Mouse (Mus musculus) spleen, adult 2 months (tissue): Measurements from ENCODE around the gene Kl.

Experiments
- CTCF ChIP-seq: fragments of 200-500 bp; IDR thresholded peaks from 2 replicates; pipeline ENCODE4 v1.5.1; 2011; ENCODE audit warnings: mild to moderate bottlenecking, inconsistent platforms; ENCODE audit not compliant: insufficient read depth, insufficient read length, insufficient replicate concordance; ENCODE audit errors: extremely low read depth
- POLR2A ChIP-seq: fragments of 200-500 bp; IDR thresholded peaks from 2 replicates; pipeline ENCODE4 v1.6.1; 2011; ENCODE audit warnings: low read depth, low read length, inconsistent platforms

- no peak for TF ChIP-seq CTCF
- TF ChIP-seq POLR2A: no peak
Measured at GRCm38 (mm10) chr5:151027171-151027570, 74.8 kb downstream of the Kl start.
